Mouse (Mus musculus): ENCODE results near the gene Lrrc58. TPM values are rescaled to one million over a fixed set of nuclear protein-coding genes. Genes with fewer than 3 reads are reported as not detected.

Gene Lrrc58
- total and polyA plus RNA-seq, 2 experiments from 2014 or later, result 24.2 to 57.6 TPM

DNA sequence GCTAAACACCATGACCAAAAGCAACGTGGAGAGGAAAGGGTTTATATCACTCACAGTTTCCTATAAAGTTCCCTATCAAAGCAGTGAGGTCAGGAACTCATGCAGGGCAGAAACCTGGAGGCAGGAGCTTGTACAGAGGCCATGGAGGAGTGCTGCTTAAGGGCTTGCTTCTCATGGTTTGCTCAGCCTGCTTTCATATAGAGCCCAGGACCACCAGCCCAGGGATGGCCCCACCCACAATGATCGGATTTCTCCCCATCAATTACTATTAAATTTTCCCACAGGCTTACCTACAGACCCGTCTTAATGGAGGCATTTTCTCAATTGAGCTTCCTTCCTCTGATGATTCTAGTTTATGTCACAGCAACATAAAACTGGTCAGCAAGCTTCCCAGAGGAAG is 30.6 kb upstream of the Lrrc58 start:
- Histone ChIP-seq H3K36me3 (replicated peaks; ENCODE audit: control insufficient read depth, insufficient read depth, low read length) (peaks cover 36% of the 10 kb centered on the region), H3K27ac (ENCODE audit: low read depth) (no peak overlapping the region), H3K9ac (replicated peaks; ENCODE audit: low read depth, low read length) (no peak overlapping the region), H3K4me1 (ENCODE audit: control insufficient read depth, insufficient read depth) (no peaks in the 10 kb centered on the region), H3K4me2 (ENCODE audit: low read depth, low read length) (no peak overlapping the region), H3K9me3 (replicated peaks; ENCODE audit: control insufficient read depth, low read length) (no peaks in the 10 kb centered on the region), H3K4me3 (ENCODE audit: low read depth, low read length) (no peak overlapping the region), H3K27me3 (ENCODE audit: control insufficient read depth, insufficient read depth, low read length) (no peaks in the 10 kb centered on the region)
- 72% methylated on average over 3 of the region's 3 CpGs for WGBS
- TF ChIP-seq CTCF (IDR thresholded peaks at IDR 0.05; ENCODE audit: low read depth) (no peak), EP300 (IDR thresholded peaks at IDR 0.05; ENCODE audit: low read depth) (no peak)
- ATAC-seq (ENCODE audit: insufficient read depth, low read depth) (no peak), DNase-seq (ENCODE audit: low spot score) (no peak)

- Histone ChIP-seq H3K27ac (ENCODE audit: low read depth) (no peak overlapping the region), H3K9me3 (replicated peaks; ENCODE audit: control insufficient read depth, low read length) (no peaks in the 10 kb centered on the region), H3K9ac (replicated peaks; ENCODE audit: low read depth, low read length) (no peak overlapping the region), H3K4me1 (ENCODE audit: control insufficient read depth, insufficient read depth) (peaks cover 19% of the 10 kb centered on the region), H3K4me3 (ENCODE audit: low read depth, low read length) (no peak overlapping the region), H3K36me3 (replicated peaks; ENCODE audit: control insufficient read depth, insufficient read depth, low read length) (no peaks in the 10 kb centered on the region), H3K4me2 (ENCODE audit: low read depth, low read length) (no peak overlapping the region), H3K27me3 (ENCODE audit: control insufficient read depth, insufficient read depth, low read length) (no peaks in the 10 kb centered on the region)
- ATAC-seq (ENCODE audit: insufficient read depth, low read depth), result no peak
- DNase-seq (ENCODE audit: low spot score), result no peak
- no peak for TF ChIP-seq EP300 (IDR thresholded peaks at IDR 0.05; ENCODE audit: low read depth)
- no peak for TF ChIP-seq CTCF (IDR thresholded peaks at IDR 0.05; ENCODE audit: low read depth)
- WGBS, result 78% methylated on average over 2 of the region's 2 CpGs
Observed at GRCm38 (mm10) chr16:37842439-37842838, 25.8 kb upstream of the Lrrc58 start.

GRCm38 (mm10) chr16:37843740-37844139 is 24.4 kb upstream of the Lrrc58 start:
- DNase-seq (ENCODE audit: low spot score), result no peak
- H3K27ac ChIP-seq (ENCODE audit: low read depth), result no peak overlapping the region
- H3K27me3 ChIP-seq (ENCODE audit: control insufficient read depth, insufficient read depth, low read length), result no peaks in the 10 kb centered on the region
- H3K9ac ChIP-seq (replicated peaks; ENCODE audit: low read depth, low read length), result no peak overlapping the region
- peaks cover 19% of the 10 kb centered on the region for H3K4me1 ChIP-seq (ENCODE audit: control insufficient read depth, insufficient read depth)
- ATAC-seq (ENCODE audit: insufficient read depth, low read depth), result no peak
- 70% methylated on average over 12 of the region's 12 CpGs for WGBS
- TF ChIP-seq EP300 (IDR thresholded peaks at IDR 0.05; ENCODE audit: low read depth) (no peak), CTCF (IDR thresholded peaks at IDR 0.05; ENCODE audit: low read depth) (no peak)
- no peaks in the 10 kb centered on the region for H3K9me3 ChIP-seq (replicated peaks; ENCODE audit: control insufficient read depth, low read length)
- H3K4me3 ChIP-seq (ENCODE audit: low read depth, low read length), result no peak overlapping the region
- H3K4me2 ChIP-seq (ENCODE audit: low read depth, low read length), result no peak overlapping the region
- no peaks in the 10 kb centered on the region for H3K36me3 ChIP-seq (replicated peaks; ENCODE audit: control insufficient read depth, insufficient read depth, low read length)

GRCm38 (mm10) chr16:37845202-37845925 is 22.8 kb upstream of the Lrrc58 start:
- ATAC-seq (ENCODE audit: insufficient read depth, low read depth) (no peak), DNase-seq (ENCODE audit: low spot score) (peak; percentile 50)

GRCm38 (mm10) chr16:37847081-37847480 is 21.1 kb upstream of the Lrrc58 start:
- ATAC-seq (ENCODE audit: insufficient read depth, low read depth) (no peak), DNase-seq (ENCODE audit: low spot score) (no peak)
- no peaks in the 10 kb centered on the region for H3K9me3 ChIP-seq (replicated peaks; ENCODE audit: control insufficient read depth, low read length)
- H3K27ac ChIP-seq (ENCODE audit: low read depth), result peak overlapping the region; percentile 59
- H3K9ac ChIP-seq (replicated peaks; ENCODE audit: low read depth, low read length), result no peak overlapping the region
- H3K36me3 ChIP-seq (replicated peaks; ENCODE audit: control insufficient read depth, insufficient read depth, low read length), result no peaks in the 10 kb centered on the region
- H3K27me3 ChIP-seq (ENCODE audit: control insufficient read depth, insufficient read depth, low read length), result no peaks in the 10 kb centered on the region
- H3K4me1 ChIP-seq (ENCODE audit: control insufficient read depth, insufficient read depth), result peaks cover 24% of the 10 kb centered on the region
- TF ChIP-seq EP300 (IDR thresholded peaks at IDR 0.05; ENCODE audit: low read depth) (no peak), CTCF (IDR thresholded peaks at IDR 0.05; ENCODE audit: low read depth) (no peak)
- no peak overlapping the region for H3K4me2 ChIP-seq (ENCODE audit: low read depth, low read length)
- no peak overlapping the region for H3K4me3 ChIP-seq (ENCODE audit: low read depth, low read length)
- 74% methylated on average over 3 of the region's 3 CpGs for WGBS

More at GRCm38 (mm10) chr16:37845202-37845925, 22.8 kb upstream of the Lrrc58 start:
- TF ChIP-seq EP300 (IDR thresholded peaks at IDR 0.05; ENCODE audit: low read depth) (no peak), CTCF (IDR thresholded peaks at IDR 0.05; ENCODE audit: low read depth) (no peak)
- H3K9ac ChIP-seq (replicated peaks; ENCODE audit: low read depth, low read length), result no peak overlapping the region; the same call in 1 of the 2 replicates
- H3K27me3 ChIP-seq (ENCODE audit: control insufficient read depth, insufficient read depth, low read length), result no peaks in the 10 kb centered on the region
- H3K9me3 ChIP-seq (replicated peaks; ENCODE audit: control insufficient read depth, low read length), result no peaks in the 10 kb centered on the region
- no peak overlapping the region for H3K4me2 ChIP-seq (ENCODE audit: low read depth, low read length)
- WGBS, result 14% methylated on average over 7 of the region's 7 CpGs
- H3K36me3 ChIP-seq (replicated peaks; ENCODE audit: control insufficient read depth, insufficient read depth, low read length), result no peaks in the 10 kb centered on the region
- 0 out of 2 replicates have a peak overlapping the region, but pooled peaks have one; percentile 11 for H3K27ac ChIP-seq (ENCODE audit: low read depth)
- H3K4me1 ChIP-seq (ENCODE audit: control insufficient read depth, insufficient read depth), result peaks cover 19% of the 10 kb centered on the region
- no peak overlapping the region for H3K4me3 ChIP-seq (ENCODE audit: low read depth, low read length)
